ENCODE assay signal across 14 mouse cellular contexts in genomic region chr9:41578221-41579106, GRCm38 (mm10).
A peak's percentile ranks its signal among the peaks of the same experiment; 100 is the strongest.
DNase-seq lines count a peak whose midpoint lies in the region; ATAC-seq lines count a peak whose summit lies in the region.
"Had no signal": no experiment of that assay in that cellular context is flagged by ENCODE, and none has a peak within 500 bp of the region (broad histone marks: within the 10 kb centered on the region; RNA-seq: fewer than 3 reads in every experiment).

No protein-coding gene starts in this region.

- WGBS in embryonic facial prominence, embryonic 14.5 days = 44% methylated on average over 14 of the region's 14 CpGs
- WGBS in hindbrain, embryonic 13.5 days = 45% methylated on average over 14 of the region's 14 CpGs
- WGBS in midbrain, embryonic 14.5 days = 21% methylated on average over 14 of the region's 14 CpGs

- DNase-seq in frontal cortex, postnatal 25 days (ENCODE audit: low spot score in 2 of 2) = no peak
- DNase-seq in embryonic facial prominence, embryonic 14.5 days (ENCODE audit: low spot score) = no peak
- DNase-seq in midbrain, embryonic 14.5 days = peak; percentile 70
- DNase-seq in lung, postnatal 25 days (ENCODE audit: low spot score) = no peak
- DNase-seq in kidney, postnatal 14 days = no peak
- no peak for DNase-seq in spleen, postnatal 36 days (ENCODE audit: low spot score in 2 of 2)
- DNase-seq: adrenal gland, adult 2 months; cerebellum, adult 2 months; left cerebral cortex, postnatal 4 days; lung, postnatal 10 days; thymus, postnatal 25 days had no signal

- H3K36me3 ChIP-seq in embryonic facial prominence, embryonic 14.5 days (ENCODE audit: control insufficient read depth, insufficient read depth, low read length) = no peaks in the 10 kb centered on the region
- no peaks in the 10 kb centered on the region for H3K36me3 ChIP-seq in hindbrain, embryonic 13.5 days
- no peaks in the 10 kb centered on the region for H3K36me3 ChIP-seq in midbrain, embryonic 14.5 days (ENCODE audit: control insufficient read depth, insufficient read depth, low read length)

- H3K9me3 ChIP-seq in embryonic facial prominence, embryonic 14.5 days (ENCODE audit: control insufficient read depth, low read length) = no peaks in the 10 kb centered on the region
- H3K9me3 ChIP-seq in hindbrain, embryonic 13.5 days = no peaks in the 10 kb centered on the region
- H3K9me3 ChIP-seq in midbrain, embryonic 14.5 days (ENCODE audit: control insufficient read depth, low read length) = no peaks in the 10 kb centered on the region

- H3K4me1 ChIP-seq in embryonic facial prominence, embryonic 14.5 days (ENCODE audit: control insufficient read depth, insufficient read depth, low read length) = peaks cover 27% of the 10 kb centered on the region
- peaks cover 32% of the 10 kb centered on the region for H3K4me1 ChIP-seq in hindbrain, embryonic 13.5 days (replicated peaks)
- H3K4me1 ChIP-seq in midbrain, embryonic 14.5 days (ENCODE audit: control insufficient read depth, insufficient read depth, low read length) = peaks cover 25% of the 10 kb centered on the region

- H3K4me2 ChIP-seq in embryonic facial prominence, embryonic 14.5 days (ENCODE audit: low read depth, low read length) = peak overlapping the region; percentile 73
- peak overlapping the region; percentile 82 for H3K4me2 ChIP-seq in hindbrain, embryonic 13.5 days
- H3K4me2 ChIP-seq in midbrain, embryonic 14.5 days (ENCODE audit: low read length) = peak overlapping the region; percentile 81

- 0 out of 2 replicates have a peak, but pooled peaks have one; percentile 13 for ATAC-seq in frontal cortex, adult (ENCODE audit: low TSS enrichment)
- no peak for ATAC-seq in embryonic facial prominence, embryonic 14.5 days (ENCODE audit: low read depth)
- no peak for ATAC-seq in hindbrain, embryonic 13.5 days (ENCODE audit: low FRiP score)
- ATAC-seq in midbrain, embryonic 14.5 days (ENCODE audit: low FRiP score, low TSS enrichment) = no peak

- no peaks in the 10 kb centered on the region for H3K27me3 ChIP-seq in embryonic facial prominence, embryonic 14.5 days (replicated peaks; ENCODE audit: control insufficient read depth, insufficient read depth, low read length)
- no peaks in the 10 kb centered on the region for H3K27me3 ChIP-seq in hindbrain, embryonic 13.5 days
- H3K27me3 ChIP-seq in midbrain, embryonic 14.5 days (ENCODE audit: control insufficient read depth, insufficient read depth, low read length) = no peaks in the 10 kb centered on the region

- peak overlapping the region; percentile 77 for H3K4me3 ChIP-seq in embryonic facial prominence, embryonic 14.5 days (ENCODE audit: low read depth, low read length)
- H3K4me3 ChIP-seq in hindbrain, embryonic 13.5 days = peak overlapping the region; percentile 82
- peak overlapping the region; percentile 83 for H3K4me3 ChIP-seq in midbrain, embryonic 14.5 days (replicated peaks; ENCODE audit: low read depth, low read length)

- peak overlapping the region; percentile 96 for H3K9ac ChIP-seq in embryonic facial prominence, embryonic 14.5 days (ENCODE audit: low read depth, low read length)
- H3K9ac ChIP-seq in hindbrain, embryonic 13.5 days = peak overlapping the region; percentile 100
- H3K9ac ChIP-seq in midbrain, embryonic 14.5 days (replicated peaks; ENCODE audit: low read length) = peak overlapping the region; percentile 100

- H3K27ac ChIP-seq in embryonic facial prominence, embryonic 14.5 days (replicated peaks; ENCODE audit: low read depth, low read length) = peak overlapping the region; percentile 100
- peak overlapping the region; percentile 100 for H3K27ac ChIP-seq in hindbrain, embryonic 13.5 days
- peak overlapping the region; percentile 100 for H3K27ac ChIP-seq in midbrain, embryonic 14.5 days (replicated peaks; ENCODE audit: low read depth, low read length)
- H3K27ac ChIP-seq: kidney, postnatal 0 days had no signal
